Comparison of ENCODE assay signal across 7 mouse cellular contexts in the genomic region with DNA sequence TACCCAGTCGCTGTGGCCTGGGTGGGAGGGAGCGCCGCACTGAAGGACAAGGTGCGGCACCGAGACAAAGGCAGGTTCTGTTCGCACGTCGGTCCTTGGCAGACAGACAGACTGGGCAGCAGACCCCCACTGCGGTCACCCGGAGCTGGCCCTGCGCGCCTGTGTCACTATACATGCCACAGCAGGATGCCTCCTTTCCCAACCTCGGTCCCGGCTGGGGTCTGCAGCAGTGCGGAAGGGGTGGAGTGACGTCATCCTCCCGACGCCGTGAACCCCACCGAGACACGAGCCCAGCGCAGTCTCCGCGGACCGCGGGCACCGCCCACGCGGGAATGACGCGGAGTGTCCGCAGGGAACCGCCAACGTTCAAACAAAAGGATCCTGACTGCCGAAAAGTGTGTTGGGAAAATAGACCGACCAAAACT. TPM values are rescaled to one million over a fixed set of nuclear protein-coding genes. Genes with fewer than 3 reads are reported as not detected.
A peak's percentile ranks its signal among the peaks of the same experiment; 100 is the strongest.
DNase-seq lines count a peak whose midpoint lies in the region; ATAC-seq lines count a peak whose summit lies in the region.
"Not testable (repeated sequence)": the region's sequence is repeated elsewhere in the genome, so short reads cannot be mapped to it uniquely, and the experiment has no call there.

No protein-coding gene starts in this region.

- peak; percentile 73 for DNase-seq in adrenal gland, adult 2 months
- DNase-seq in embryo, embryonic 10.5 days (ENCODE audit: low spot score): peak; percentile 87
- peak; percentile 36 to 42 for DNase-seq in gastrocnemius, postnatal 36 days
- DNase-seq in left cerebral cortex, postnatal 4 days: peak; percentile 80
- peak; percentile 71 for DNase-seq in right cerebral cortex, postnatal 14 days

- intact Hi-C loops in gastrocnemius, postnatal 36 days (cut with DNase I); left cerebral cortex, postnatal 4 days (cut with DNase I): not testable (repeated sequence)

- peak; percentile 24 for ATAC-seq in inflammation-experienced regulatory T-cells, adult 6 months
- ATAC-seq in megakaryocyte-erythroid progenitor cell, adult 5-6 weeks (replicated peaks; ENCODE audit: low FRiP score, low TSS enrichment, poor library complexity, severe bottlenecking): peak; percentile 83

RNA-seq across cellular contexts. Expression of gene Dynlt1f, which starts 0.6 kb away (rescaled TPM):
- total RNA-seq in adrenal gland, adult 2 months (2021): 100 to 1,000 TPM in 1 of 2 experiments, 10 to 100 TPM in 1; 94.4 to 117 TPM
- polyA plus RNA-seq in adrenal gland, adult 2 months (2012; rRNA removed): 14.7 and 22.9 TPM in 2 replicates
- 10 to 100 TPM; 48.9 to 50.1 TPM for total RNA-seq in gastrocnemius, postnatal 36 days (2021)
- polyA plus RNA-seq in inflammation-experienced regulatory T-cells, adult 6 months (2017; shearing (Covaris generic)): 100 to 1,000 TPM in 1 of 3 experiments, 10 to 100 TPM in 2; 70.8 to 107 (median 72.0) TPM
- total RNA-seq in left cerebral cortex, postnatal 4 days (2021): 100 to 1,000 TPM; 258 to 265 TPM
- total RNA-seq in megakaryocyte-erythroid progenitor cell, adult 5-6 weeks (2014; fragmentation: Nextera tagmentation): 109 and 153 TPM in 2 replicates
- 95.6 and 153 TPM in 2 replicates for total RNA-seq in megakaryocyte-erythroid progenitor cell, adult 5-6 weeks (2017)

RNA-seq across cellular contexts. Expression of gene Sytl3, which starts 3.8 kb away (rescaled TPM):
- total RNA-seq in adrenal gland, adult 2 months (2021): under 1 TPM in 1 of 2 experiments, not detected in 1; 0.21 TPM
- polyA plus RNA-seq in adrenal gland, adult 2 months (2012; rRNA removed): not detected in 2 replicates
- total RNA-seq in gastrocnemius, postnatal 36 days (2021): 1 to 10 TPM in 1 of 2 experiments, under 1 TPM in 1; 0.69 to 1.6 TPM
- 10 to 100 TPM in 1 of 3 experiments, 1 to 10 TPM in 2; 2.5 to 23.6 (median 3.9) TPM for polyA plus RNA-seq in inflammation-experienced regulatory T-cells, adult 6 months (2017; shearing (Covaris generic))
- 1 to 10 TPM in 1 of 2 experiments, under 1 TPM in 1; 0.68 to 1.2 TPM for total RNA-seq in left cerebral cortex, postnatal 4 days (2021)
- total RNA-seq in megakaryocyte-erythroid progenitor cell, adult 5-6 weeks (2014; fragmentation: Nextera tagmentation): 1.7 TPM in 1 of 2 replicates, not detected in the other
- 4.2 TPM in 1 of 2 replicates, not detected in the other for total RNA-seq in megakaryocyte-erythroid progenitor cell, adult 5-6 weeks (2017)

RNA-seq across cellular contexts. Expression of gene Dynlt1c, which starts 53.6 kb away (rescaled TPM):
- 1 to 10 TPM; 6.2 to 9.4 TPM for total RNA-seq in adrenal gland, adult 2 months (2021)
- polyA plus RNA-seq in adrenal gland, adult 2 months (2012; rRNA removed): 5.1 and 5.9 TPM in 2 replicates
- total RNA-seq in gastrocnemius, postnatal 36 days (2021): 1 to 10 TPM; 1.6 to 2.7 TPM
- 10 to 100 TPM; 20.9 to 51.8 (median 47.6) TPM for polyA plus RNA-seq in inflammation-experienced regulatory T-cells, adult 6 months (2017; shearing (Covaris generic))
- total RNA-seq in left cerebral cortex, postnatal 4 days (2021): 10 to 100 TPM; 37.8 to 45.8 TPM
- 6.5 and 14.3 TPM in 2 replicates for total RNA-seq in megakaryocyte-erythroid progenitor cell, adult 5-6 weeks (2014; fragmentation: Nextera tagmentation)
- total RNA-seq in megakaryocyte-erythroid progenitor cell, adult 5-6 weeks (2017): 6.3 TPM in 1 of 2 replicates, not detected in the other

Comparison
In these comparisons a context has a peak if more than half of its experiments do, and no peak if none do; other contexts are left out.
1. Peak in every context shown above with its lines: DNase-seq and ATAC-seq.